Mouse (Mus musculus) stomach, postnatal 0 days (tissue): Measurements from ENCODE around the gene Cadm4. TPM values are rescaled to one million over a fixed set of nuclear protein-coding genes. Genes with fewer than 3 reads are reported as not detected.
A peak's percentile ranks its signal among the peaks of the same experiment; 100 is the strongest.

Experiments
- ATAC-seq: fragments of 200-750 bp; cut with Nextera tagmentation; 2 replicates; pipeline ENCODE4 v1.8.0; 2017; ENCODE audit not compliant: low FRiP score, low TSS enrichment
- DNase-seq: peaks from one replicate; pipeline ENCODE4 v3.0.0-alpha.2; 2016; ENCODE audit warnings: low spot score
- H3K27ac ChIP-seq: fragments of 300-500 bp; sonication (generic); replicated peaks from 2 replicates; pipeline ENCODE4 v1.5.1; 2014; ENCODE audit warnings: mild to moderate bottlenecking, control low read depth
- H3K27me3 ChIP-seq: fragments of 300-500 bp; sonication (generic); 2 replicates; pipeline ENCODE4 v1.6.1; 2014; ENCODE audit warnings: low read length; ENCODE audit not compliant: control insufficient read depth, insufficient read depth
- H3K36me3 ChIP-seq: fragments of 300-500 bp; sonication (generic); 2 replicates; pipeline ENCODE4 v1.6.1; 2014; ENCODE audit warnings: low read length, mixed read lengths; ENCODE audit not compliant: control insufficient read depth, insufficient read depth
- H3K4me1 ChIP-seq: fragments of 300-500 bp; sonication (generic); replicated peaks from 2 replicates; pipeline ENCODE4 v1.6.1; 2014; ENCODE audit warnings: antibody characterized with exemption; ENCODE audit not compliant: control insufficient read depth, insufficient read depth
- H3K4me2 ChIP-seq: fragments of 300-500 bp; sonication (generic); replicated peaks from 2 replicates; pipeline ENCODE4 v1.6.1; 2014; ENCODE audit warnings: low read depth, mild to moderate bottlenecking, control low read depth, moderate library complexity
- H3K4me3 ChIP-seq: fragments of 300-500 bp; sonication (generic); 2 replicates; pipeline ENCODE4 v1.5.1; 2014; ENCODE audit warnings: low read depth, low read length, control low read depth
- H3K9ac ChIP-seq: fragments of 300-500 bp; sonication (generic); 2 replicates; pipeline ENCODE4 v1.6.1; 2014; ENCODE audit warnings: mild to moderate bottlenecking, low read length, control low read depth, mixed read lengths
- H3K9me3 ChIP-seq: fragments of 300-500 bp; sonication (generic); 2 replicates; pipeline ENCODE4 v1.6.1; 2016; ENCODE audit warnings: low read length; ENCODE audit not compliant: control insufficient read depth
- CTCF ChIP-seq: IDR thresholded peaks from 2 replicates; pipeline ENCODE4 v1.5.1; 2016; ENCODE audit warnings: antibody characterized with exemption, low read depth, mild to moderate bottlenecking, moderate library complexity
- EP300 ChIP-seq: optimal IDR thresholded peaks from 2 replicates; pipeline ENCODE3; 2016; ENCODE audit warnings: antibody characterized with exemption
- WGBS: fragments of 180-500 bp; shearing (Covaris S2); extraction: QIAGEN DNeasy Blood & Tissue Kit; methylation state at CpG from one replicate; pipeline ENCODE4 v1.1.7; 2014; 5-methylcytosine and 5-hydroxymethylcytosine counted together
- polyA plus RNA-seq: library from polyadenylated mRNA; unstranded; fragments of >200 nt; fragmentation: Nextera tagmentation; extraction: Ambion mirVana; gene quantifications from 2 replicates; pipeline ENCODE4 v1.2.1, GENCODE M21; 2015

Cadm4 gene
- polyA plus RNA-seq, 1 experiment from 2014 or later = 3.4 TPM

GRCm38 (mm10) chr7:24470356-24470755, 11.5 kb upstream of the Cadm4 start:
- no peaks in the 10 kb centered on the region for H3K27me3 ChIP-seq
- no peaks in the 10 kb centered on the region for H3K4me1 ChIP-seq
- TF ChIP-seq CTCF (no peak), EP300 (no peak)
- H3K27ac ChIP-seq = no peak overlapping the region
- WGBS = 72% methylated on average over 7 of the region's 7 CpGs
- peak; percentile 52; the same call in 1 of the 2 replicates for ATAC-seq
- no peaks in the 10 kb centered on the region for H3K9me3 ChIP-seq
- DNase-seq = no peak
- no peaks in the 10 kb centered on the region; the same call in none of the 2 replicates for H3K36me3 ChIP-seq
- no peak overlapping the region for H3K9ac ChIP-seq
- H3K4me2 ChIP-seq = no peak overlapping the region
- H3K4me3 ChIP-seq = no peak overlapping the region

DNA sequence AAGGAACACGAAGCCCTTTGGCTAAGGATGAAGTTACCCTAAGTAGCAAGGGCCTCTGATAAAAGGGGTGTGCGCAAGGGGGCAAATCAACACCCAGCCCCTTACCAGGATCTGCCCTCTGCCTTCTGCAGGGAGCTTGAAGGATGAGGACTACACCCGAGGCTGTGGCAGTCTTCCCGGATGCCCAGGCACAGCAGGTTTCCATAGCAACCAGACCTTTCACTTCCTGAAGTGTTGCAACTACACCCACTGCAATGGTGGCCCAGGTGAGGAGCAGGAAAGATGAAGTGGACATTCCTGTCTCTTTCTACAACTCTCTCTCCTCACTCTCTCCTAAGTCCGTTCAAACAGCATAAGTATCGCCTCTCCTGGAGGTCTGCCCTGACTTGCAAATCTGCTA, 9.4 kb upstream of the Cadm4 start:
- Histone ChIP-seq H3K27ac (no peak overlapping the region), H3K9me3 (no peaks in the 10 kb centered on the region), H3K4me3 (no peak overlapping the region), H3K27me3 (no peaks in the 10 kb centered on the region), H3K36me3 (no peaks in the 10 kb centered on the region; the same call in none of the 2 replicates), H3K9ac (no peak overlapping the region), H3K4me2 (no peak overlapping the region), H3K4me1 (no peaks in the 10 kb centered on the region)
- TF ChIP-seq CTCF = no peak
- TF ChIP-seq EP300 = no peak
- ATAC-seq (no peak), DNase-seq (no peak)
- 71% methylated on average over 6 of the region's 6 CpGs for WGBS

DNA sequence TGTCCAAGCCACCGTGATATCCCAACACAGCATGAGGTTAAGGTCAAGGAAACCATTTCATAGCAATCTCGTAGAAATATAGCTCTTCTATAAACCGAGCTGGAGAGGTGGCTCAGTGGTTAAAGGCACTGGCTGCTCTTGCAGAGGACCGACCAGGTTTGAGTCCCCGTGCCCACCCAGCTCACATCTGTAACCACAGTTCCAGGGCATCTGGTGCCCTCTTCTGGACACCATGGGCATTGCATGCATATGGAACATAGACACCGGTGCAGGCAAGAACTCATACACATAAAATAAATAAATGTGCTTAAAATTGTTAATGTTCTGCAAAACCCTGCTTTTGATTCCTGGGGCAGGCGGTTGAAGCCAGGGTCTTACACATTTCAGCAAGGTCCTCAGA, 8.9 kb upstream of the Cadm4 start:
- no peaks in the 10 kb centered on the region for H3K27me3 ChIP-seq
- H3K4me2 ChIP-seq = no peak overlapping the region
- H3K9ac ChIP-seq = no peak overlapping the region
- TF ChIP-seq EP300 (no peak), CTCF (peak; percentile 79)
- H3K36me3 ChIP-seq = no peaks in the 10 kb centered on the region; the same call in none of the 2 replicates
- no peak for ATAC-seq
- DNase-seq = no peak
- 78% methylated on average over 7 of the region's 7 CpGs for WGBS
- no peak overlapping the region for H3K4me3 ChIP-seq
- H3K27ac ChIP-seq = no peak overlapping the region
- no peaks in the 10 kb centered on the region for H3K9me3 ChIP-seq
- no peaks in the 10 kb centered on the region for H3K4me1 ChIP-seq

GRCm38 (mm10) chr7:24473913-24474529, 7.8 kb upstream of the Cadm4 start:
- Histone ChIP-seq H3K9ac (no peak overlapping the region), H3K27me3 (no peaks in the 10 kb centered on the region), H3K4me1 (no peaks in the 10 kb centered on the region), H3K9me3 (no peaks in the 10 kb centered on the region), H3K36me3 (no peaks in the 10 kb centered on the region; the same call in none of the 2 replicates), H3K4me2 (no peak overlapping the region), H3K27ac (no peak overlapping the region), H3K4me3 (no peak overlapping the region)
- 56% methylated on average over 10 of the region's 10 CpGs for WGBS
- ATAC-seq (no peak), DNase-seq (peak; percentile 77)
- TF ChIP-seq CTCF = peak; percentile 91
- TF ChIP-seq EP300 = no peak

DNA sequence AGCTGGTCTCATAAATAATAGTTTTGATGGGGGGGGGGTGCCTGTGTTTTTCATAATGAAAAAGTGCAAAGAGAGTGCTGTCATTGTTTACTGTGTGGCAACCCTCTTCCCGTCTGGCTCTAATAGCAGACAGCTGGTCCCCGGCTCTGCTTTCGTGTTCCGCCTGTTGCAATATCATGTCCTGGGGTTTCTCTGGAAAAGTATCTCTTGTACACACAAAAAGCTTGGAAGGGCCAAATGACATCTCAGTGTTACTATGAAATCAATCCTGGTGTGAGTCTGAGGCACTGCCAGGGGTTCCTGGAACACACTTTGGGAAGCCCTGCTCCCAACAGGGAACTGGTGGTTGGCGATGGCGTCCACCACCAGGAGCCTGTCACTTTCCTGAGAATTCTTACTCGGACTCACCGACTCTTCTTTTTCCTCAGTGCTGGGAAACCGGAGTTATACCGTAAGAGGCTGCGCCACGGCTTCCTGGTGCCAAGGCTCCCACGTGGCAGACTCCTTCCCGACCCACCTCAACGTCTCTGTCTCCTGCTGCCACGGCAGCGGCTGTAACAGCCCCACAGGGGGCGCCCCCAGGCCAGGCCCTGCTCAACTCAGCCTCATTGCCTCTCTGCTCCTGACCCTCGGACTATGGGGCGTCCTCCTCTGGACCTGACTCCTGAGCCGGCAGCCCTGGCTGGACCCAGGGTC, 6.9 kb upstream of the Cadm4 start:
- WGBS = 52% methylated on average over 21 of the region's 21 CpGs
- Histone ChIP-seq H3K9ac (no peak overlapping the region), H3K4me1 (no peaks in the 10 kb centered on the region), H3K4me2 (no peak overlapping the region), H3K27ac (no peak overlapping the region), H3K27me3 (no peaks in the 10 kb centered on the region), H3K36me3 (no peaks in the 10 kb centered on the region; the same call in none of the 2 replicates), H3K4me3 (no peak overlapping the region), H3K9me3 (no peaks in the 10 kb centered on the region)
- ATAC-seq = no peak
- no peak for DNase-seq
- TF ChIP-seq EP300 (no peak), CTCF (peak; percentile 46; the same call in 1 of the 2 replicates)

DNA sequence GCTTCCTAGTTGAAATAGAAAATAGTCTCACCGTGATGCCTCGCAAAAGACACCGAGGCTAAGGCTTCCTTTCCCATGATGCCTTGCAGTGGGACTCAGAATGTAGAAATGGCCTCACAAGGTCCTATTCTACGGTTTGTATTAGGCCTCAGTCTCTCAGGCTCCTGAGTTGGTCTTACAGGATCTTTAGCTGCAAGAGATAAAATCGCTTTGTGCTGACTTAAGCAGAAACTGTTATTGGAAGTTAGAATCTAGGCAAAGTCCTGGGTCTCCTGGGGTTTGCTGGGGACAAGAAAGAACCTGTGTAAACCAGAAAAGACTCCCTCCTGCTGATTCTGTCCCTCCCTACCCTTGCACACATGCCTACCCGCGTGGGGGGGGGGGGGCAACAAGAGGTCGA, 5.5 kb upstream of the Cadm4 start:
- no peak for TF ChIP-seq CTCF
- no peak for TF ChIP-seq EP300
- 84% methylated on average over 8 of the region's 8 CpGs for WGBS
- Histone ChIP-seq H3K27ac (no peak overlapping the region), H3K4me3 (no peak overlapping the region), H3K9ac (no peak overlapping the region), H3K4me1 (no peaks in the 10 kb centered on the region), H3K36me3 (no peaks in the 10 kb centered on the region; the same call in none of the 2 replicates), H3K4me2 (no peak overlapping the region), H3K9me3 (no peaks in the 10 kb centered on the region), H3K27me3 (no peaks in the 10 kb centered on the region)
- ATAC-seq (no peak), DNase-seq (no peak)
